Mouse (Mus musculus): ENCODE results near the gene Ssu72.
A peak's percentile ranks its signal among the peaks of the same experiment; 100 is the strongest.
"Not testable (repeated sequence)": the region's sequence is repeated elsewhere in the genome, so short reads cannot be mapped to it uniquely, and the experiment has no call there.

Gene Ssu72

DNA sequence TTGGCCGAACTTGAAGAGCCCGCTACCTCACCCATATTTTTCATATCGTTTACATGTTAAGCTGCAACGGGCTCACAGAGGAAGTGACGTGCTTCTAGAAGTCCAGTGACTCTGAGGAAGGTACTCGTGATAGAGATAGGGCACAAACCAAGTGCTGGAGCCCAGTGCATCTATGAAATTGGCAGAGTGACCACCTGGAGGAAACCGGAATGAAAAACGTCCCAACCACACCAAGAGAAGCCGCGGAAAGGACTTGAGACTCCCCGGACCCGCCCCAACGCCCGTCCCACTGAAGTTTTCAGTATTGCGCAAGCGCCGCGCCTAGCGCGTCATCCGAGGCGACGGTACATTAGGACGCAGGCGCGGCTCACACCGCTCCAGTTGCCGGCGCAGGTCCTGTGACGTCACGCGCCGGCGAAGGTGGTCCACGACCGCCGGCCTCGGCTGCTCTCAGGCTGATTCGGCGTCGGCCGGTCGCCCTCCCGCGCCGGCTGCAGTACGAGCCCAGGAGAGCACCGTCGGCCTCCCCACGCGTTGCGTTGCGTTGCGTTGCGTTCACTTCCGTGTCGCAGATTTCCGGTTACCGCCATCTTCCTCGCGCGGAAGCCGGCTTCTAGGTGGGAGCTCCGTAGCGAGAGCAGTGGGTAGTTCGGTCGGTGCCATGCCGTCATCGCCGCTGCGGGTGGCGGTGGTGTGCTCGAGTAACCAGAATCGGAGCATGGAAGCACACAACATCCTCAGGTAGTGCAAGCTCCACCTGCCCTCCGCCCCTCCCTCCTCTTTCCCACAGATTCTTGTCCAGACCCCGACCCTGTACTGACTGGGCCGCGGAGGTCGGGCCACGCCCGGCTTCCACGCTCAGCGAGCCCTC lies at the start of gene Ssu72:
TSS of gene Ssu72 (plus strand) at position 80 of the 871 bp plus-strand sequence.
- peak; percentile 97 for DNase-seq (ENCODE audit: low read depth, low spot score)

DNA sequence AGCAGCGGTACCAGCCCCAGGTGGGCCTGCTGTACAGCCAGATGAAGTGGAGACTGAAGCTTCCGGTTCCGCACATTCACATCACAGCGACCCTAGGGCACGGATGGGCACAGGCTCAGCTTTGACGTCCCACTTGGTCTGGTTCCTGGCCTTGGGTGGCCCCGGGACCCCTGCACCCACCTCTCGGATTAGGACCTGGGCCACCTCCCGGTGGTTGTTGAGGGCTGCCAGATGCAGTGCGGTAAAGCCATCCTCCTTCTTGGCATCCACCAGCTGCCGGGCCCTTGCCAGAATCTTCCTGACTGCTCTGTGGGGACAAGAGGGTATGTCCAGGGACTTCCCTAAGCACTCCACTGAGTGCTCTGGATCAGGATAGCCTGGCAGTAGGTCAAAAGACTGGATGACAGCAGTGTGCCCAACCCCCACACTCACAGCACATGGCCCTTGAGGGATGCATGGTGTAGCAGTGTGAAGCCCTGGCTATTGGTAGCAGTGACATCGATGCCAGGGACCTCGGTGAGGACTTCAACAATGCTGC lies 48.3 kb upstream of the Ssu72 start:
- DNase-seq (ENCODE audit: low read depth, low spot score) = no peak

DNA sequence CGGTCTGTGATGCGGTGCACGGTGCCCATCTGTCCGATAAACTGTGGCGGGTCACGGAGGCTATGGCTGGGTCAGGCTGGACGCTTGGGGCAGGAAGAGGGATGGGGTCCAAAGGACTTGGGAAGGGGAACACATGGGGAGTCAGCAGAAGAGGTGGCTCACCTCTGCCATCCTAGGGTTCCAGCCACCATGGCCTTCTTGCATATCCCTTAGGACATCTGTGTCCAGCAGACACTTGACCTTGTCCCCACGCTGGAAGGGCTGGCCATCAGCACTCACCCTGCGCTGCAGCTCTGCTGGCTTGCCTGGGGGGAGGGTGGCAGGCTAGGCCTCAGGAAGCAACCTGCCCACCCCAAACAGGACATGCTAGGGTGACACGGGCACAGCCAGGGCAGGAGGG lies 45.6 kb upstream of the Ssu72 start:
- no peak for DNase-seq (ENCODE audit: low read depth, low spot score)

DNA sequence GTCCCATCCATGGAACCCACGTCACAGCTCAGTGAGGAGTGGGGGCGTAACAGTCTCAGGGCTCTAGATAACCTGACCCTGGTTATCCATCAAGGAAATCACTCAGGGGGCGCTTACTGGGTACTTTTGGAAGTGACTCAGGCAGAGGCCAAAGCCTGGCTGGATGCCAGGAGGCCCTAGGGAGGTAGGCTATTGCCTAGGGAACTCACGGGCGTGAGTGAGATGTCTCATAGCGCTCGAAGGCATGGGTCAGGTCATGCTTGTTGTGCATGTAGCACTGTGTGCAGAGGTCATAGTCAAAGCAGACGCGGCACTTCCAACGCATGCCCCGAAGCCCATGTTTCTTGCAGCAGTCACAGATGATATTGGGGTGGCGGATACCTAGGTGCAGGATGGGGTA lies 44.0 kb upstream of the Ssu72 start:
- no peak for DNase-seq (ENCODE audit: low read depth, low spot score)

DNA sequence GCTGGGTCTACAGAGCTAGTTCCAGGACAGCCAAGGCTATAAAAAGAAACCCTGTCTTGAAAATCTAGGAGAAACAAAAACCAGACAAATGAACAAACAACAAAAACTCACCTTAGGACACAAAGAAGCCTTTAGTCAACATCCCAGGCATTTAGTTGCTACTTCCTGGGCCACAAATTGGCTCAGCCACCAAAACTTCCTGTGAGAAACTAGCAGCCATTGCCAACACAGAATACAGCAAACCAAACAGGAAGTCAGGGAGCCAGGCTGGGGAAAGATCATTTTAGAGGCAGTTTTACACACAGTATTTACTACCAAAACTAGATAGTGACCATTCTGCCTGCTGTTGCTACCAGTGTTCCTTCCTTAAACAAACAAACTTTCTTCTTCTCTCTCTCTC lies 37.7 kb upstream of the Ssu72 start:
- peak; percentile 41 for DNase-seq (ENCODE audit: low read depth, low spot score)

DNA sequence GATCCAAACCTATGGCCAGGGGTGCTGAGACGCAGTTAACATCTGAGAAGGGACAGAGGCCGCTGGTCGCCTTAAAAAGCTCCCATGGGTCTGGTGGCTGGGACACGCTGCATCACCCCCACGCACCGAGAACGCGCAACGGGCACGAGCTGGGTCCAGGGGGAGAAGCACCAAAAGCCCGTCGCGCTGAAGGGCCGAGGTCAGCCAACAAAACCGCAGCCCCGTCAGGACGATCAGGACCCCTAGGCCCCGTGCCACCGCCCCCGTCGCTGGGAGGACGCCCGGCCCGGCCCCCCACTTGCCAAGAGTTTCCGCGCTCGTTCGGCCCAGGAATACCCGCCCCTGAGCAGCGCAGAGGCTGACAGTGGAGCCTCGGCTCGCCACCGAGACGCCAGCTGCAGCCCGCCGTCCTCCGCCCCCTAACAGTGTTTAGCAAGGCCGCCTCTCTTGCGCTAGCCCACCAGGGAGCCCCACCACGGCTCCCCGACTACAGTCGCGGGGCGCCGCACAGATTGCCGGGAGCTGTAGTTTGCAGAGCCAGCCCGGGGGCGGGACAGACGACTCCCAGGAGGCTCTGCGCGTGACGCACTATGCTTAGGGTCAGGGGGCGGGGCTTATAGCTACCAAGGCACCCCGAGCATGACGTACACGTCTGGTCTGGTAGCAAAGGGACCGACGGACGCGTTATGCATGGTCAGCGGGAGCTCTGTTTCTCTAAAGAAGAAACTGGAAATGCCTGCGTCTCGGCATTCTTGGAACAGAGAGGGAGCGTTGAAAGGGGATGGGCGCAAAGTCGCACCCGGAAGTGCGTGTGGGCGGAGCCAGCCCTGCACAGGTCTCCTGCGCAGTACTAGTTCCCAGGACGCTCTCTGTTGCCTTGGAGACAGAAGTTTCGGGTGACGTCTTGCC lies 35.7 kb upstream of the Ssu72 start, which contains the start of gene Mib2:
TSS of gene Mib2 (minus strand) at position 510 of the 909 bp plus-strand sequence.
- DNase-seq (ENCODE audit: low read depth, low spot score) = peak; percentile 98

DNA sequence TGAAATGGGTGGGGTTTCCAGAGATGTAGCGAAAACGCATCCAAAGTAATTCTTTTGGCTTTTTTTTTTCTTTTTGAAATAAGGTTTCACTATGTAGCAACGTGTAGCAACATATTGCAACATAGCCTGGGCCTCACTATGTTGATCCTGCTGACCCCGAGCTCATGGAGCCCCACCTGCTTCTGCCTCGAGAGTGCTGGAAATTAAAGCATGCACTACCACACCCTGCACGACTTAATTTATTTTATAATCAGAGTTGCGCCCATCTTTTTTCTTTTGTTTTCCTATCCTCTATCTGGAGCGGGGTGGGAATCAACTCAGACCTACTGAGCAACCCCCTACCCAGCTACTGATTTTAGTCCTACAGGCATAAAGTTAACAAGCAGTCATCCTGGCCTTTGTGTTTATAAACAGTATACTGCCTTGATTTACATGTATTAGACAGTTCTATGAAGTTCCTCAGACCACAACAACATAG lies 35.0 kb upstream of the Ssu72 start:
- no peak for DNase-seq (ENCODE audit: low read depth, low spot score)

DNA sequence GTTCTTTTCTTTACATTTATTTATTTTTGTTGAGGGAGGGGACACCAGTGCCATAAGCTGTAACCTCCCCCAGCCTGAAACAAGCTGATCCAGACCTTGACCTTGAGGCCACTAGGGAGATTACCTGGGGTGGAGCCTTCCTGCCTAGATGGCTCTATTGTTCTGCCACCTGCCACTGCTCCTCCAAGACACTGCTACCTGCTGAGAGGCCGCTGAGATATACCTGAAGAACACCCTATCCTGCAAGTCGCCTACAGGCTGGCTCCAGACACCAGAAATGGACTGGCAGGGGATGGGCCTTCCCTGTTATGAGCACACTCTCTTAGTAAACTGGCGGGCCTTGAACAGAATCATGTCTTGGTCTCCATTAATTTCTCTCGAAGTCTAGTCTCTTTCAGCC lies 34.4 kb upstream of the Ssu72 start:
- not testable (repeated sequence) for DNase-seq (ENCODE audit: low read depth, low spot score)

DNA sequence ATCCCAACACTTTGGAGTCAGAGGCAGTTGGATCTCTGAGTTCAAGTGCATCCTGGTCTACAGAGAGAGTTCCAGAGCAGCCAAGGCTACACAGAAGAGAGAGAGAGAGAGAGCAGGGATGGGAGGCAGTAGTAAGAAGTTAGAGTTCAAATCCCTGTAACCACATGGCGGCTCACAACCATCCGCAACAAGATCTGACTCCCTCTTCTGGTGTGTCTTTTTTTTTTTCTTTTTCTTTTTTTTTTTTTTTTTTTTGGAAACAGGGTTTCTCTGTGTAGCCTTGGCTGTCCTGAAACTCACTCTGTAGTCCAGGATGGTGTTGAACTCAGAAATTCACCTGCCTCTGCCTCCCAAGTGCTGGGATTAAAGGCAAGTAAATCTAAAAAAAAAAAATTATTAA lies 32.5 kb upstream of the Ssu72 start:
- no peak for DNase-seq (ENCODE audit: low read depth, low spot score)

DNA sequence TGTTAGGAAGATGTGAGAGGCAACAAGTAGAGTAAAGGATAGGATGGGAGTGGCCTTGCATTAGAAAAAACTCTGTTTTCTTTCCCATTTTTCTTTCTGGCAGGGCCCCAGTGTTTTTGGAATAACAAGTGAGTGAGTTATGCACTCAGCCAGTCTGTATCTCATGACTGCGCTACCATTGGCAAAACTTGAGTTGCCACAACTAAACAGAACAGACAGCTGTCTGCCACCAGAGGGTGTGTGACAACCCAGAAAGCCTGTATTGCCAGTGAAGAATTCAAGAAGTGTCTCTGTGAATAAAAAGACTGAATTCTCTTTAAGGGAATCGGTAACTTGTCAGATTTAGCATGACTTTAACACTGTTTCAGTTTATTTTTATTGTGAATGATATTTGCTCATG lies 28.6 kb upstream of the Ssu72 start:
- DNase-seq (ENCODE audit: low read depth, low spot score) = peak; percentile 66

DNA sequence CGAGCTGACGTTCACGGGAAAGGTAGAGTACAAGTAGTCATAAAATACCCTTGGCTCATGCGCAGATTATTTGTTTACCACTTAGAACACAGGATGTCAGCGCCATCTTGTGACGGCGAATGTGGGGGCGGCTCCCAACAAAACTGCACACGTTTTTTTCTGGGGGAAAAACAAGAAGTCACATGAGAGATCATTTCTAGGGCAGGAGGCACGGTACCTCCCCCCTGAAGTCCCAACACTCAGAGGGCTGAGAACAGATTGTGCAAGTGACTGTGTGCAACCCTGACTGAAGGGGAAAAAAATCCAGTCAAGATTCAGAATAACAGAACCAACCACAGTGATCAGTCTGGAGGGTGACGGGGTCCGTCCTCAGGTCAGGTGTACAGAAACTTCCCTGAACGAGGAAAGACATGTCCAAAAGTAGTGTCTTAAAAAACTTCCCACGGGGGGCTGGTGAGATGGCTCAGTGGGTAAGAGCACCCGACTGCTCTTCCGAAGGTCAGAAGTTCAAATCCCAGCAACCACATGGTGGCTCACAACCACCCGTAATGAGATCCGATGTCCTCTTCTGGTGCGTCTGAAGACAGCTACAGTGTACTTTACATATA lies 20.8 kb upstream of the Ssu72 start:
- not testable (repeated sequence) for DNase-seq (ENCODE audit: low read depth, low spot score)

DNA sequence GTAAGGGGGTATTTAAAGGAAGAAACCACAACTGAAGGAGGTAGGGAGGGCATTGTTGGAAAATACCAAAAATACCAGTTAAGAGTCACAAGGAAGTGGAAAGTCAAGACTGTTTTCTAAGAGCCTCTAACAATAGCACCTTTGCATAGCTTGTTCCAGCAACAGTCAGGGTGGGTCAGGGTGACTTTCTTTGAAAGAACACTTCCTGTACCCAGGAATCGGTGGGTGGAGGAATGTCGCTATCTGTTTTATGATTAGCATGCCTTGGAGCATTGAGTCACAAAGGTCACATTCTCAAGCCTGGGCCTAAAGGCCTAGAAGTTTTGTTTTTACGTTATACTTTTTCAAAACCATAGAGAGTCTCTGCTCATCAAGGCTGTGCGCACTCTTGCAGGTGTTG lies 16.8 kb upstream of the Ssu72 start:
- not testable (repeated sequence) for DNase-seq (ENCODE audit: low read depth, low spot score)

DNA sequence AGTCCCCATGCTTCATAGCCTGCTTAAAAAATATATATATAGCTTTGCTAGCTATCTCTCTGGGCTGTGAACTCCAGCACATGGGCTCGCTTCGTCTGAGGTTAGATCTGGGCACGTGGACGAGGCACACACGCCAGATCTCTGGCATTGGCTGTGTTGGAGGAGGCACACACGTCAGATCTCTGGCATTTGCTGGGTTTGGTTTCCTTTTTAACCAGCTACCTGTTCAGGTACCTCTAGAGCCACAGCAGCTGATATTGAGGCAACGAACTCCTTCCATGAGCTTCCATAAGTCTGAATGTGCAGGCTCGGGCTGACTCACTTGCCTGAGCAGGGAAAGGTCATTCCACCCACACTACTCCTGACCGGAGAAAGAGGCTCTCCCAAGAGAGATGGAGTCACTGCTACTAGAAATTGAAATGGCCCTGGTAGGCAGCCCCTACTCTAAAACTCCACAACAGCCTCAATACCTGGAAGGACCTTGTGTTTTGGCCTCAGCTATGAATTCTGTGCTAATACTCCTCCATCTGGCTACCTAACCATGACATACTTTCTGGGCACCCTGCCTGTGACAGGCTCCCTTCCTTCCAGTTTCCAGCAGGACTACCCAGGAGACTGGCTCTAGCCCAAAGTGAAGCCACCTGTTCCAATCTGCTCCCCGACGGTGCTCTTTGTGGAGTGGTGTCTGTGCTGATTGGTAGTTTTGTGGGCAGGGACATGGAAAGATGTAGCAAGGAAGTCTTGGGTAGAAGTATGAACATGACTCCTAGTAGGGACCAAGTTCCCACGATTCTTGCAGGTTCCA lies 13.8 kb upstream of the Ssu72 start:
- DNase-seq (ENCODE audit: low read depth, low spot score) = no peak

DNA sequence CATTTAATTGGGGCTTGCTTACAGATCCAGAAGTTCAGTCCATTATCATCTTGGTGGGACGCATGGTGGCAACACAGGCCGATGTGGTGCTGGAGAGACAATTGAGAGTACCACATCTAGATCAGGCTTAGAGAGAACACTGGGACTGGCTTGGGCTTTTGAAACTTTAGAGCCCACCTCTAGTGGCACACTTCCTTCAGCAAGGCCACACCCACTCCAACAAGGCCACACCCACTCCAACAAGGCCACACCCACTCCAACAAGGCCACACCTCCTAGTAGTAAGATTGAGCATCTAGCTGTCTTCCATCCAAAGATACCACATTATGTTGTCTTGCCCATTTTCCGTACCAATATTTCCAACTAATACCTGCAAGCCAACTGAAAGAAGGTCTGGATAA lies 12.2 kb upstream of the Ssu72 start:
- no peak for DNase-seq (ENCODE audit: low read depth, low spot score)

DNA sequence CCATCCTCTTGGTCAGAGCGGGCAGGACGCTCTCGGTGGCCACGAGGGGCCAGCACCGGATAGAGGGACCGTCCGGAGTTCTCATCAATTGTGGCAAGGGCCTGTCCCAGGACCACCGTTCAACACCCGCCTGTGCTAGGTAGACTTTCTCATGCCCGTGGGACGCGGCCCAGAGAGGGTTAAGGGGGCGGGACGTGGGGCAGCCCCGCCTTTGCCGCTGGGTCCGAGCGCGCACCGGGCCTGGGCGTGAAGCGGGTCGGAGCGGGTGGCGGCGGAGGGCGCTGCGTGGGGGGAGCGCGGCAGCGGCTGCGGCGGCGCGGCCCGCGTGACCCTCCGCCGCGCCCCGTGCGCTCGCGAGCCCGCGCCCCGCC lies 10.5 kb upstream of the Ssu72 start, which contains the start of gene Fndc10:
TSS of gene Fndc10 (plus strand) at position 232 of the 371 bp plus-strand sequence.
- no peak for DNase-seq (ENCODE audit: low read depth, low spot score)

DNA sequence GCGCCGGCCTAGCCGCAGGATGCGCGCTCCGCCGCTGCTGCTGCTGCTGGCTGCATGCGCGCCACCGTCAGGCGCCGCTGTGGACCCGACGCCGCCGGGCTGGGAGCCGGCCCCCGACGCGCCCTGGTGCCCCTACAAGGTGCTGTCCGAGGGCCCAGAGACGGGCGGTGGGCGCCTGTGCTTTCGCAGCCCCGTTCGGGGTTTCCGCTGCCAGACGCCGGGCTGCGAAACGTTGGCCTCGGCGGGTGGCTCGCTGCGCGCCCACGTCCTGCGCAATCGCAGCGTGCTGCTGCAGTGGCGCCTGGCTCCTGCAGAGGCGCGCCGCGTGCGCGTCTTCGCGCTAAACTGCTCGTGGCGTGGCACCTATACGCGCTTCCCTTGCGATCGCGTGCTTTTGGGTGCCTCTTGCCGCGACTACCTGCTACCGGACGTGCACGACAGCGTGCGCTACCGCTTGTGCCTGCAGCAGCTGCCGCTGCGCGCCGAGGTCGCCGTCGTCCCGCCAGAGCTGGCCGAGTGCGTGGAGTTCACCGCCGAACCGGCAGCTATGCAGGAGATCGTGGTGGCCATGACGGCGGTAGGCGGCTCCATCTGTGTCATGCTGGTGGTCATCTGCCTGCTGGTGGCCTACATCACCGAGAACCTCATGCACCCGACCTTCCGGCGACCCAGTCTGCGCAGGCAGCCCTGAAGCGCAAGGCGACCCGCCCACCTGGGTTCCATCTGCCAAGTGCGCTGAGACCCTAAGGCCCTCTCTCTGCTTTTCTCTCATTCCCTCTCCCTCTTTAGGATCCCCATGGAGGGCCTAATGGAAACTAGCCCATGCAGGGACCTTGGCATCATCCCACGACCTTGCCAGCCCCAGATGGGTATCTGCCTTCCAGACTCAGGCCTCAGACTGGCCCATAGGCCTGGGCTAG lies 9.9 kb upstream of the Ssu72 start:
- DNase-seq (ENCODE audit: low read depth, low spot score) = peak; percentile 92

DNA sequence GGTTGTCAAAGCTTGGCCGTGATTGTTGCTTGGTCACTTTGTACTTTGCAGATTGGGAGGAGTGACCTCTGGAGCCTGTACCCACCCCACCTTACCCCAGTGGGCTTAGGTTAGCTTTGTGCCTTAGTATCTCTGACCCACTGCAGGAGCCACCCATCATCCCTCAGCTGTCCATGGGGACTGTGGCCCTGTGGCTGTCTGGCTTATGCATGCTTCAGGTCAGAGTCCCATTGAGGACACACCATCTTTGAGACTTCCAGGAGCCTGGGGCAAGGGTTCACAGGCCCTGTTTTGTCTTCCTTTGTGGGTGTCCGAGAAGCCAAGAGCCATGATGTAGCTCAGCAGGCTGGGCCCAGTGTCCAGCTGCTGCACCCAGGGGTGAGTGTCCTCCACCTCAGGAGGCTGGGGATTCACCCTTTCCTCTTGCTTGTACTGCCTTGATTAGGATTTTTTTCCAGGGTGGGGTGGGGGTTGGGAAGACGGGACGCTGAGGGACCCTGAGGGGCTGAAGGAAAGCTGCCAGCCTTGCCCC lies 9.0 kb upstream of the Ssu72 start:
- DNase-seq (ENCODE audit: low read depth, low spot score) = no peak

DNA sequence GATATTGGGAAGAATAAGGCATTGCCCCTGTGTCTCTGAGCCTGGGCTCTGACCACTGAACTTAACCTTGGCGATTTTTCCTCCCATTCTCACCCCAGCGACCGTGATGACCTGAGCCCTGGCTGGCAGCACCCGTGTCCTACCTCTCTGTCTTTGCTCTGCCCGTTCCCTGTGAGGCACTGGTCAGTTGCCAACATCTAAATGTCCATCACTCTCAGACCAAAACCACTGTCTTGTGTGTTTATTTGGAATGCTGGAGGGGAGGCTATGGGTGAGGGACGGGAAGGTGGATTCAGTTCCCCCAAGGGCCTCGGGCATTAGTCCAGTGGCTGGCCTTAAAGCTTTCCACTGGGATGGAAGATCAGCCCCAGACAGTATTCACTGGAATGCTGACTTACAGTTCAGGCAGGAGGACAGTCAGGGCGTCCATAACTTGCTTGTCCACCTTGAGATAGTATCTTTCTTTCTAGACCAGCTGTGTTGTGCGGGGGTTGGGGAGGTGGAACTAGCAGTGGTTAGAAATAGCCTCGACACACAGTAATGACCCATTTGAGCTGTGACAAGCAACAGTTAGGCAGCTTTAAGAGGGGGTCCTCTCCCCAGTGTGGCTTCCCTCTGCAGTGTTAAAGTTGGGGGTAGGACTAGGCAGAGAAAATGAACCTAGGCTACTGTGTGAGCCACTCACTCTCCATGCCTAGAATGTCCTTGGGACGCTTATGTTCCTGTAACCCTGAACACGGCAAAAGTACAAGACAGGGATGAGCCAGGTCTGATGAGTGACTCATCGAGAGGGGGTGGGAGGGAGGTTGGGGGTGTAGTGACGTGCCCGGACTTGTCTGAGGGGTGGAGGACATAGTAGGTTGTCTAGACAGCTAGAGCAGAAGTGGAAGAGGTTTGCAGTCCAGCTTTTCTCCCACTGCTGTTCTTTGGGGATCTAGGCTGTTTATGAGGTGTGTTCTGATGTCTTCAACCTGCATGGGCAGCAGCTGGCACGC lies 8.0 kb upstream of the Ssu72 start:
- DNase-seq (ENCODE audit: low read depth, low spot score) = no peak
